Comparison of ENCODE assay signal across 20 mouse cellular contexts in genomic region chr1:133585995-133586537, GRCm38 (mm10). TPM values are rescaled to one million over a fixed set of nuclear protein-coding genes. Genes with fewer than 3 reads are reported as not detected.
DNase-seq lines count a peak whose midpoint lies in the region; ATAC-seq and TF ChIP-seq lines count a peak whose summit lies in the region.
"Had no signal": no experiment of that assay in that cellular context is flagged by ENCODE, and none has a peak within 500 bp of the region (broad histone marks: within the 10 kb centered on the region; RNA-seq: fewer than 3 reads in every experiment).

No protein-coding gene starts in this region.

- TF ChIP-seq POLR2A in kidney, adult 2 months (IDR thresholded peaks at IDR 0.05; ENCODE audit: low read depth, low read length) = no peak
- TF ChIP-seq POLR2A in brain, embryonic 14.5 days (IDR thresholded peaks at IDR 0.05; ENCODE audit: borderline replicate concordance, extremely low read depth, insufficient read depth, insufficient read length, poor library complexity, severe bottlenecking) = no peak

- H3K9me3 ChIP-seq in lung, postnatal 0 days (ENCODE audit: low read length) = no peaks in the 10 kb centered on the region
- H3K9me3 ChIP-seq: forebrain, embryonic 13.5 days; heart, embryonic 15.5 days; hindbrain, embryonic 10.5 days; limb, embryonic 12.5 days; liver, embryonic 15.5 days; neural tube, embryonic 13.5 days had no signal

- no peak overlapping the region for H3K27ac ChIP-seq in gastrocnemius, adult 2 months
- no peak overlapping the region for H3K27ac ChIP-seq in kidney, adult 2 months (ENCODE audit: insufficient read depth, low read depth, low read length)
- no peak overlapping the region for H3K27ac ChIP-seq in lung, postnatal 0 days (ENCODE audit: low read length)
- H3K27ac ChIP-seq: forebrain, embryonic 13.5 days; heart, embryonic 15.5 days; hindbrain, embryonic 10.5 days; limb, embryonic 12.5 days; liver, embryonic 15.5 days; neural tube, embryonic 13.5 days had no signal

- intact Hi-C loops in gastrocnemius, adult 2 months (cut with DNase I) = loop anchor here (1.0 kb wide), 1 partner anchor 204 kb away; no protein-coding TSS in a partner anchor

- TF ChIP-seq CTCF in gastrocnemius, adult 2 months (IDR thresholded peaks at IDR 0.05) = peak; percentile 52
- no peak for TF ChIP-seq CTCF in kidney, adult 2 months (conservative IDR thresholded peaks at IDR 0.05; ENCODE audit: insufficient read depth, insufficient read length, low read depth, low read length)
- TF ChIP-seq CTCF in lung, postnatal 0 days (IDR thresholded peaks at IDR 0.05) = peak; percentile 52
- no peak for TF ChIP-seq CTCF in brain, embryonic 14.5 days (IDR thresholded peaks at IDR 0.05; ENCODE audit: borderline replicate concordance, extremely low read depth, insufficient read depth, insufficient read length)

- no peaks in the 10 kb centered on the region for H3K27me3 ChIP-seq in kidney, adult 2 months (replicated peaks; ENCODE audit: control insufficient read depth, insufficient read depth, low read length)
- H3K27me3 ChIP-seq in lung, postnatal 0 days (replicated peaks; ENCODE audit: insufficient read depth, low read length) = no peaks in the 10 kb centered on the region
- H3K27me3 ChIP-seq: forebrain, embryonic 13.5 days; heart, embryonic 15.5 days; limb, embryonic 12.5 days; liver, embryonic 15.5 days; neural tube, embryonic 13.5 days had no signal

- no peak for ATAC-seq in lung, postnatal 0 days
- ATAC-seq: forebrain, embryonic 13.5 days had no signal

- DNase-seq in gastrocnemius, adult 2 months = no peak
- no peak for DNase-seq in gastrocnemius, adult 18-20 months (ENCODE audit: low spot score)
- peak; percentile 18 for DNase-seq in kidney, adult 2 months
- DNase-seq in kidney, adult 9 months = no peak
- peak; percentile 22 for DNase-seq in lung, postnatal 0 days (ENCODE audit: low spot score)
- DNase-seq in lung, adult 18-20 months = no peak
- DNase-seq in brain, embryonic 14.5 days (ENCODE audit: low read depth) = peak; percentile 39
- DNase-seq in layer of hippocampus, adult 11-12 months (ENCODE audit: low spot score) = no peak
- DNase-seq: cerebellum, adult 8-10 months; layer of hippocampus, adult 9-11 months; lung, postnatal 36 days; right cerebral cortex, adult 18-20 months; thymus, postnatal 14 days had no signal

- no peaks in the 10 kb centered on the region for H3K4me1 ChIP-seq in kidney, adult 2 months (ENCODE audit: control insufficient read depth, insufficient read depth, low read length)
- H3K4me1 ChIP-seq in lung, postnatal 0 days (ENCODE audit: insufficient read depth, low read depth, low read length) = no peaks in the 10 kb centered on the region
- H3K4me1 ChIP-seq: forebrain, embryonic 13.5 days; heart, embryonic 15.5 days; hindbrain, embryonic 10.5 days; limb, embryonic 12.5 days; liver, embryonic 15.5 days had no signal

- H3K4me2 ChIP-seq in lung, postnatal 0 days (replicated peaks; ENCODE audit: low read depth, low read length) = no peak overlapping the region
- H3K4me2 ChIP-seq: forebrain, embryonic 13.5 days; heart, embryonic 15.5 days; limb, embryonic 12.5 days; liver, embryonic 15.5 days; neural tube, embryonic 13.5 days had no signal

- no peak for TF ChIP-seq EP300 in lung, postnatal 0 days (IDR thresholded peaks at IDR 0.05)

- H3K9ac ChIP-seq in lung, postnatal 0 days (replicated peaks; ENCODE audit: low read depth) = no peak overlapping the region
- H3K9ac ChIP-seq: forebrain, embryonic 13.5 days; heart, embryonic 15.5 days; limb, embryonic 12.5 days; liver, embryonic 15.5 days; neural tube, embryonic 13.5 days had no signal

- H3K36me3 ChIP-seq in kidney, adult 2 months (ENCODE audit: control insufficient read depth, insufficient read depth, low read length) = no peaks in the 10 kb centered on the region
- H3K36me3 ChIP-seq in lung, postnatal 0 days (ENCODE audit: insufficient read depth, low read length) = no peaks in the 10 kb centered on the region
- H3K36me3 ChIP-seq: heart, embryonic 15.5 days; hindbrain, embryonic 10.5 days; limb, embryonic 12.5 days; liver, embryonic 15.5 days; neural tube, embryonic 13.5 days had no signal

- 65% methylated on average over 6 of the region's 6 CpGs for WGBS in kidney, adult 2 months
- WGBS in lung, postnatal 0 days = 68% methylated on average over 6 of the region's 6 CpGs

- no peak overlapping the region for H3K4me3 ChIP-seq in gastrocnemius, adult 2 months
- no peak overlapping the region for H3K4me3 ChIP-seq in kidney, adult 2 months (ENCODE audit: insufficient read depth, low read depth, low read length)
- H3K4me3 ChIP-seq in lung, postnatal 0 days (ENCODE audit: low read depth, low read length) = no peak overlapping the region
- H3K4me3 ChIP-seq: erythroblast, embryonic 14.5 days; forebrain, embryonic 13.5 days; heart, embryonic 15.5 days; hindbrain, embryonic 10.5 days; limb, embryonic 12.5 days; liver, embryonic 15.5 days; neural tube, embryonic 13.5 days had no signal

RNA-seq across cellular contexts. Expression of gene Snrpe, which starts 24.0 kb away (rescaled TPM):
- 10 to 100 TPM; 42.9 to 63.3 TPM for total RNA-seq in gastrocnemius, adult 2 months (2021)
- 10 to 100 TPM; 41.4 to 45.8 TPM for total RNA-seq in gastrocnemius, adult 18-20 months (2021)
- polyA plus RNA-seq in kidney, adult 2 months (2012; rRNA removed) = 29.2 and 48.6 TPM in 2 replicates
- polyA plus RNA-seq in lung, postnatal 0 days (2015; fragmentation: Nextera tagmentation; extraction: Ambion mirVana) = 289 and 306 TPM in 2 replicates
- polyA plus RNA-seq in brain, embryonic 14.5 days (2012; rRNA removed) = 333 and 429 TPM in 2 replicates

Comparison
In these comparisons a context has a peak if more than half of its experiments do, and no peak if none do; other contexts are left out.
1. DNase-seq: peak in kidney, adult 2 months (single experiment), lung, postnatal 0 days (single experiment) and brain, embryonic 14.5 days (single experiment); none in gastrocnemius, adult 2 months (single experiment), gastrocnemius, adult 18-20 months (single experiment), kidney, adult 9 months (single experiment), lung, adult 18-20 months (0 of 2) and layer of hippocampus, adult 11-12 months (single experiment).
2. CTCF ChIP-seq: peak in gastrocnemius, adult 2 months (single experiment) and lung, postnatal 0 days (single experiment); none in kidney, adult 2 months (single experiment) and brain, embryonic 14.5 days (single experiment).